Mouse (Mus musculus): ENCODE data around the gene Npff.
A peak's percentile ranks its signal among the peaks of the same experiment; 100 is the strongest.

Npff gene

GRCm38 (mm10) chr15:102519211-102520141 is 5.3 kb downstream of the Npff start:
- DNase-seq (ENCODE audit: low read depth): no peak

DNA sequence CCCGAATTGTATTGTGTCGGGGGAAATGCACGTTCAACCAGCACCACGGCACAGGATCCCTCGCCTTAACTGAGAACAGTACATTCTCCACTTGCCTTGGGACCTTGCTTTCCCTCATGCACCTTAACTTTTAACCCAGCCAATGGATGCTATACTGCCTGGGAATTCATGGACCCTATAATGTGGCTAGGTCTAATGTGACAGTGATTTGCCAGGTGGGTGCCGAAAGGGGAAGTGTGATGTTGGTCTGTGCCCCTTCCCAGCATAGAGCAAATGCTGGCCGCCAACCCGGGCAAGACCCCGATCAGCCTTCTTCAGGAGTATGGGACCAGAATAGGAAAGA is 5.9 kb downstream of the Npff start:
- no peak for DNase-seq (ENCODE audit: low read depth)

DNA sequence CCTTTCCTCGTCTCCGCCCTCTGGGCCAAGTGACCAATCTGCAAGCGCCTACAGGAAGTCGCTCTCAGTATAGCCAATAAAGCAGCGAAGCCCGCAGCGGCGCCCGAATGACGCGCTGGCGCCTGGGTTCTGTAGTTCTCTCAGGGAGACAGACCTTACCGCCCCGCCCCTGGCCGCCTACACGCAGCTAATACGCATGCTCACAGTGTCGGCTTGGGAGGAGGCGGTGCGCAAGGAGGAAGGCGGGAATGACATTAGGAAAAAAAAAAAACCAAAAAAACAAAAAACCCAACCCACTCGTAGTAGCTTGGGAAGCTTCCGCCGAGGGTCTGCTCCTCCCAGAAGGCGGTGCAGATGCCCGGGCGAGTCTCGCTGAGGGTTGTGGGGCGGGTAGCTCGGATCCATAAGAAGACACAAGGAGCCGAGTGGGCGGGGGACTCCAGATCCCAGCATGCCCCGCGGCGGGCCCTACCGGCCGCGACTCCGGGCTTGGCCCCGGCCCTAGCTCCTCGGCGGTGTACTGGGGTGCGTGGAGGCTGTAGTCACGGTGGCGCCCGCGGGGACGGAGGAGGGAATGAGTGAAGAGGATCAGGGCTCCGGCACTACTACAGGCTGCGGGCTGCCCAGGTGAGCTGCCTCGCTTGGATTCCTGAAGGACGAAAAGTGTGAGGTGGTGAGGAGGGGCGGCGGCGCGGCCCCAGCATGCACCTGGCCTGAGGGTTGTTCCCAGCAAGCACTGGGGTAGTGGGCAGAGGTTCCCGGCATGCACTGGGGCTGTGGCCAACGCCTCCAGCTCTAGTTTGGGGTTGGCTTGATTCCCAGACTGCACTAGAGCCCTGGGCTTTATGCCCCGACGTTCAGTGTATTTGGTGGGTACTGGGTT is 6.5 kb downstream of the Npff start, which contains the start of gene Tarbp2:
Gene Tarbp2 (plus strand): TSS at position 217 of the 883 bp plus-strand sequence.
- peak; percentile 99 for DNase-seq (ENCODE audit: low read depth)

DNA sequence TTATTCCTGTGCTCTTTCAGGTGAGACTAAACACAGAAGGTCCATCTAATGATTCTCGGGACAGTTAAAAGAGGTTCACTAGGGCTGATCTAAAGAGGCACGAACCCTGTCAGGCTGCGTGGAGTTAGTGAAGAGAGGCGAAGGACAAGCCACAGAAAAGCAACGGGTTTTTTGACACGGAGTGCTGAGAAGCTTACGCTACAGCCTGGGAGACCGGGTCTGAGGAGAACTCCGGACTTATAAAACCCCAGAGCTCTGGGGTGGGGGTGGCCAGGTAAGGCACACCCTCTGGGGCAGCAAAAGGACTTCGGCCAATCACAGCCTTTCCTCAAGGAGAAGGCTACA is 7.1 kb downstream of the Npff start:
- no peak for DNase-seq (ENCODE audit: low read depth)

DNA sequence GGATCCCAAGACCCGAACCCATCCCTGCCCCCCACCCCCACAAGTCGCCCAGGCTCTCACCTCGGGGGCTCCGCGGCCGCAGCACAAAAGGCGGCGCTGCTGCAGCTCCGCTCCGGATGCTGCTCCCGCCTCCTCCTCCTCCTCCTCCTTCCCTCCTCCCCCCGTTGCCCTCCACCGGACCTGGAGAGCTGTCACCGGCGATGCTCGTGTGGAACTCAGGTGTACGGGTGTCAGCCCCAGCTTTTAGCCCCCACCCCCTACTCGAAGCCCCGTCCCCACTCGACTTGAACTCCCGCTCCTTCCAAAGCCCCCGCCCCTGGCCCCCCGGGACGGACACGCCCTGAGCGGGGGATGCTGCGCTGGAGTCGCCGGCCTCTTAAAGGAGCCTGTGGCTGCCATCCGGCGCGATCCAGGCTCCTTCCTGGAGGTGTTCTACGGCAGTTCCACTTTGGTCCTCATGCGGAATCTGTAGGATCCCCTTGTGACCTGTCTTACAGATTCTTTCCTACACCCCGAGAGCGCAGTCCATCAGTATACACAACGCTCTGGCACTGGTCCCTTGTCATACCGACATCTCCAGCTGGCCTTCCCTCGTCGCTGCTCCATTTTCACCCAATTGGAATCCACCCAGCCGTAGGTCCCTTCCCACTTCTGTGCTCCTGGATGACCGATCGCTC is 7.9 kb downstream of the Npff start, which contains the start of gene Map3k12:
Gene Map3k12 (minus strand): TSS at position 337 of the 677 bp plus-strand sequence.
- peak; percentile 38 for DNase-seq (ENCODE audit: low read depth)

- no peak for DNase-seq (ENCODE audit: low read depth)
Observed at GRCm38 (mm10) chr15:102516293-102516692, 8.4 kb downstream of the Npff start.

GRCm38 (mm10) chr15:102515791-102516190 is 9.0 kb downstream of the Npff start:
- DNase-seq (ENCODE audit: low read depth): no peak

DNA sequence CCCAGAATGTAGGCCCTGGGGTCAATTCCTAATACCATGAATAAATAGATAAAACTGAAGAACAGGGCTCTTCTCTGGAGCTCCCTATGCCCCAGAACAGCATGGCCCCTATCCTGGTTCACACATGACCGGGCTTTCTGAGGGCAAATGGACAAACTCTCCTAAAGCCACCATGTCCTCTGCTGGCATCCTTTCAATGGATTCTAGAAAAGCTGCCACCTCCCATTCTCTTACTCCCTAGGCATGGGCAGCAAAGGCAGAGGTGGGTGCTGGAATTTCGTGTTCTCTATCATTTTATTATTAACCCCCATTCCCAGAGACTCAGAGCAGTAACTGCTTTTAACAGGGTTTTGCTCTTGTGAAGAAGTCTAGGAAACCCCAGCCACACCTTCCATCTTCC is 9.5 kb downstream of the Npff start:
- no peak for DNase-seq (ENCODE audit: low read depth)

DNA sequence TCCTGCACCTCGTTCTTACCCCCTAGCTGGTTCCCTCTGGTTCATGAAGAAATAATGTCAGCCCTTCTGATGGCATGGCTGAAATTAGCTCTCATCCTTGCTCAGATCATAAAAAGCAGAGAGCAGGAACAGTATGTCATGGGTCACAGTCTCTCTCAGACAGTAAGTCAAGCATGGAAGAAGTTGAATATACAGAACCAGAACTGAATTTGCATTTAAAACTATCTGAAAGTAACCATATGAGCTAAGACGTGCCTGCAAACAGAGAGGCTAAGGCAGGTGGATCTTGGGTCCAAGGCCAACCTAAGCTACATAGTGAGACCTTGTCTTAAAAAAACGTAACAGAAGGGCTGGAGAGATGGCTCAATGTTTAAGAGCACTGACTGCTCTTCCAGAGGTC is 11.7 kb downstream of the Npff start:
- DNase-seq (ENCODE audit: low read depth): no peak

GRCm38 (mm10) chr15:102512471-102512870 is 12.3 kb downstream of the Npff start:
- no peak for DNase-seq (ENCODE audit: low read depth)

- no peak for DNase-seq (ENCODE audit: low read depth)
Observed at GRCm38 (mm10) chr15:102512010-102512409, 12.7 kb downstream of the Npff start.

DNA sequence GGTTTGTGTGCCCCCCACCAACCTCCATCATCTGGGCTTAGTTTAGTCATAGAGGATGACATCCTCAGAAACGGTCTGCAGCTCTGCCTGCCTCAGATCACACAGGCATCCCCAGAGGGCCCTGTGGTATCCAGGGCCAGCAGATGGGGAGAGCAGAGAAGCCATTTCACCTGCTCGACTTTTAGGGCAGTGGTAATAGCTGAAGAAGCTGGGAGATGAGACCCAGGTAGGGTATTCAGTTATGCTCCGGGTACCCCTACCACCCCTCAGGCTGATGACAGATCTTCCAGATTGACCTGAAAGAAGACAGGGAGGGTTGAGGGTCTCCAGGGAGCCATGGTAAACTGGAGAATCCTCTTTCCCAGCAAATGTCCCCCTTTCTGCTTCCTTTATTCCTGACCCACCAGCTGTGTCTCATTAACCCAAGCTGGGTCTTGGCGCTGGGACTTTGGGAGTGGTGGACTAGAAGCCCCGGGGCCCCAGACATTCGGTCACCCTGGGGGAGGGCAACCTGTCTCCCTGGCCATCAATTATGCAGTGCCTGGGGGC is 13.4 kb downstream of the Npff start:
- no peak for DNase-seq (ENCODE audit: low read depth)

DNA sequence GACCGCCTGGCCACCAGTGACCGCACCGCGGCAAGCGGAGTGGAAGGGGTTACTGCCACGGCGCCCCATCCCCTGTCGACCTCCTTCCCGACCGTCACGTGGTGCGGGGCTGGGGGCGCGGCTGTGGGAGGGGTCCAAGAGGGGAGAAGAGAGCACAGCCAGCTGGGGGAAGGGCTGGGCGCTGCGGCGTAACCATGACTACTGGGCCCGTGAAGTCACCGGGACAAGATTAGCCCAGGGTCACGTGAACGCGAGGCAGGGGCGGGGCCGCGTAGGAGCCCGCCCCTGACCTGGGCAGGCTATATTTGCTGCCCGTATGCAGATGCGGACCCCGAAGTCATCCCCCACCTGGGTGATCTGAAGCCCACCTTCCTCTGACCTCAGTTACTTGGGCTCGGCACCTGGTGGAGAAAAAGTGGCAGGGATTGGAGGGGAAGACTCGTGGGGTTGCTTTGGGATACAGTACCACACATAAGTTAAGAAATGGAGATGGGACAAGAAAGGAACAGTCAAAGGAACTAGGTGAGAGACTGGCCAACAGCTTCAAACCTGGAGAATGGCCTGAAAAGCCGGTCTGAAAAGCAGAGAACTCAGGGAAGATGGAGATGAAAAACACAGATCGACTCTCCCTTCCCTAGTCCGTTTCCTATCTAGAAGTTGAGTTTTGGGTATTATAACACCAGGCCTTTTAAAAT is 14.0 kb downstream of the Npff start:
- peak; percentile 65 for DNase-seq (ENCODE audit: low read depth)

GRCm38 (mm10) chr15:102510110-102510509 is 14.6 kb downstream of the Npff start:
- DNase-seq (ENCODE audit: low read depth): no peak

DNA sequence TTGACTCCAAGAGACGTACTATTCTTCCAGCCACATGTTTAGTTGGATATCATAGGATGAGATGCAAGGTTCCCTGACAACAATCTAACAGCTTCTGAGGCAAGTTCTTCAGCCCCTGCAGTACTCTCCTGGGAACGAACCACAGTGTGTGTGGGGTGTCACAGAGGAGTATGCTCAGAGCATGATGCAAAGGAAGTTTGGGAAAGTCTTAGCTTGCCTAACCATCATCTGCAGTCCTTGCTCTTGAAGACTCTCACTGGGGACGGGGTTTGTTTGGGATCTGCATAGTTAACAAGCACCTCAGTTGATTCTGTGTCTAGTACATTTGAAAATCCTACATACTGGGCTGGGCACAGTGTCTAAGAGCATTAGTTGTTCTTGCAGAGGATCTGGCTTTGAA is 16.4 kb downstream of the Npff start:
- DNase-seq (ENCODE audit: low read depth): no peak

DNA sequence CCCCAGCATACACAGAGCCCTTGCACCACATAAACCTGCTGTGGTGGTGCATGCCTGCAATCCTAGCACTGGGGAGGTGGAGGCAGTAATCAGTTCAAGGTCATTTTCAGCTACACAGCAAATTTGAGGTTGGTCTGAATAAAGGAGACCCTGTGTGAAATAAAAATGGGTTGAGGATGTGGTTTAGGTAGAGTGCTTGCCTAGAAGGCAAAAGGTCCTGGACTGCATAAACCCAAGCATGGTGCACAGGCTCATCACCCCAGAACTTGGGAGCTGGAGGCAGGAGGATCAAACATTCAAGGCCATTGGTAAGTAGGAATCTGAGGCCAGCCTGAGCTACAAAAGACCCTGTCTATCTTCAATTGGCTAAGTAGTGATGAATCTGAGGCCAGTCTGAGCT is 17.2 kb downstream of the Npff start:
- DNase-seq (ENCODE audit: low read depth): no peak

- no peak for DNase-seq (ENCODE audit: low read depth)
Observed at GRCm38 (mm10) chr15:102506864-102507263, 17.9 kb downstream of the Npff start.

GRCm38 (mm10) chr15:102506464-102506830 is 18.3 kb downstream of the Npff start:
- no peak for DNase-seq (ENCODE audit: low read depth)

- DNase-seq (ENCODE audit: low read depth): no peak
Observed at GRCm38 (mm10) chr15:102505770-102506463, 18.8 kb downstream of the Npff start.

DNA sequence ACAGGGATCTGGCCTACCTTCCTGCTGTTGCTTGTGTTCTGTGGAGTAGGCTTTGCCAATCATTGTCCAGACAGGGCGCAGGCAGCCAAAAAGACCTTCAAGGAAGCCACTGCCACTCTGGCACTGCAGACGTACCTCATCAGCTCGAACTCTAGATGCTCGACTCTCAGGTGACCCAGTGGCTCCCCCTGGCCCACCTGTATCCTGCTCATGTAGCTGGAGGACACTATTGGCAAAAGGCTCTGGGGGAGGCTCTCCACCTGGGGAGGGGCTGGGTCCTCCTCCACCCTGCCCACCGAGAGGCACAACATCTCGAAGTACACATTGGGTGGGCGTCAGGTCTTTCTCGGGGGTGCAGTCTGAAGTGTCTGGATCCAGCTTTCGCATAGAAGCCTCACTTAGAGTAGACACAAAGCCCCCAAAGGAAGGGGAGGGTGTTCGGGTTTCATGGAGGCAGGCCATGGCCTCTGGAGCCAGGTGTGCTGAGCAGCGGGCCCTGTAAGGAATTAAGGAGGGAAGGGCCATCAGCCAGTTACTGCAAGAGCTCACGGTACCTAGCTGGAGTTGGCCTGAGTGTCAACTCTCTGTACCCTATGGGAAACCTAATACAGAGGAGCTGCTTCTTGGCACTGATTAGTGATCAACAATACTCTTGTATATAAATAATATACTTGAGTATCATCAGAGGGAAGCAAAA is 19.5 kb downstream of the Npff start:
- DNase-seq (ENCODE audit: low read depth): no peak
